Mouse (Mus musculus) lung, postnatal 4 days (tissue): ENCODE data around the gene Prph2.

Source experiments
- DNase-seq, 2 experiments: peaks; one replicate each; pipeline ENCODE4 v3.0.0; 2021

Gene Prph2

GRCm38 (mm10) chr17:46966892-46967291, 56.6 kb downstream of the Prph2 start:
- DNase-seq = no peak

GRCm38 (mm10) chr17:46972603-46973002, 62.3 kb downstream of the Prph2 start:
- no peak for DNase-seq
